Mouse (Mus musculus): ENCODE data around the gene Qsox1. TPM values are rescaled to one million over a fixed set of nuclear protein-coding genes. Genes with fewer than 3 reads are reported as not detected.

Qsox1 gene
- total and polyA plus RNA-seq, 2 experiments from 2014 or later = 22.4 to 35.7 TPM

DNA sequence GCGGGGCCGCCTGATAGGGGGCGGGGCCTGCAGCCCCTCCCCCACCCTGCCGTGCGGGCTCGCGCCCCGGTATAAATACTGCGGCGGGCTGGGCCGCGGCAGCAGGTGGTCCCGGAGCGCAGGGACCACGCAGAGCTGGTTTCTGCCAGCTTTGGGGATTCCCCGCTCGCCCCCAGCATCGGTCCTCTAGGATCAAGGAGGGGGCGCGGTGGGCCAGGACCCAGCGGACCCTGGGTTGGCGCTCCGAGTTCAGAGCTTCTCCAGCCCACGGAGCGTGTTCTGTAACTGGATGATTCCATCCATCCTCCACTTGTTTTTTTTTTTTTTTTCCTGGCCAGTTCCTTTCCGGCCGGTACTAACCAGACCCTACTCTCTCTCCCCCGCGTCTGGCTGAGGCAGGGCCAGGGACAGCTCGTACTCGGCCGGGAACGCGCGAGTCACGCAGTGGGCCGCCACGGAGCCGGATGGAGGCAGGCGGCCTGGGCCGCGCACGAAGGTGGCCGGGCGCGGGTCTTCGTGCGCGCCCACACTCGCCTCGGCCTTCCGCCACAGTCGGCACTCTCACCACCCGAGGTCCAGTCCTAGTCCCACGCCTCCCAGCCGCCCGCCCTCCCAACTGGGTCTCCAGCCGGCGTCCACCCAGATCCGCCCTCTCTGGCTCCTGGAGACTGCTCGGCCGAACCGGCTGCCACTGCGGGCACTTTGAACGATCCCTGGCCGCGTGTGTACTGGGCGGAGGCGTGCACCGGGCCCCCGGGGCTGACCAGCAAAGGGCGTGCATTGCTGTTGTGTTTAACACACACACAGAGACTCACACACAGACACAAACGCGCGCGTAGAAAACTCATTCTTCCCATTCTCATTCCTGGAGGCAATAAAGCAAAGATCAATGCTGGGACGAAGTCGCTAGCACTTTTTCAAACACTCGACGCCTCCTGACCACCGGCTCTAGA lies 70.0 kb downstream of the Qsox1 start:
- WGBS = 2% methylated on average over 81 of the region's 81 CpGs
- no peaks in the 10 kb centered on the region for H3K9me3 ChIP-seq (ENCODE audit: low read length)
- H3K36me3 ChIP-seq (ENCODE audit: insufficient read depth) = no peaks in the 10 kb centered on the region
- no peak for TF ChIP-seq CTCF (IDR thresholded peaks at IDR 0.05; ENCODE audit: low read depth)
- no peak for DNase-seq
- peak; percentile 37 for ATAC-seq
- peak overlapping the region; percentile 44 for H3K4me3 ChIP-seq (ENCODE audit: low read depth, low read length)
- H3K4me2 ChIP-seq (ENCODE audit: low read depth) = peak overlapping the region; percentile 93
- peaks cover 57% of the 10 kb centered on the region for H3K27me3 ChIP-seq (ENCODE audit: insufficient read depth, low read length)
- H3K27ac ChIP-seq (ENCODE audit: low read depth, low read length) = no peak overlapping the region
- peak overlapping the region; percentile 31; the same call in 1 of the 2 replicates for H3K9ac ChIP-seq
- 0 out of 2 replicates have a peak, but pooled peaks cover 4% of the 10 kb centered on the region for H3K4me1 ChIP-seq (ENCODE audit: insufficient read depth)

DNA sequence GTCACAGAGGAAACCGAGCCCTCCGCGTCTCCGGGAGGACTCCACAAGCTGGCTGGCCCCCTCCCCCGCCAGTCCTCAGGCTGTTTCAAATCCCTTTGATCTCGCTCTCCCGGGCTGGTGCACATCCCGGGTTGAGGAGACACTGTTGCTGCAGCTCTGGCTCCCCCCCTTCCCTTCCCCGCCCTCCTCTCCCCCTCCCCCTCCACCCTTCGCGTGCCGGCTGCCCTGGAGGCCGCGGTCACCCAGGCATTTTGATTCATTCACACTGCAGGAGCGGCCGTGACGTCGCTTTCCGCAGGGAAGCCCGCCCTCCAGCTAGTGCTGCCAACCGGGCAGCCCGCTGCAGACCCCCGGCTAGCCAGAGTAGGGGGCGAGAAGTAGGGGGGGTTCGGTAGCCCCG lies 70.7 kb downstream of the Qsox1 start:
- no peaks in the 10 kb centered on the region for H3K36me3 ChIP-seq (ENCODE audit: insufficient read depth)
- TF ChIP-seq CTCF (IDR thresholded peaks at IDR 0.05; ENCODE audit: low read depth) = no peak
- H3K27me3 ChIP-seq (ENCODE audit: insufficient read depth, low read length) = peaks cover 58% of the 10 kb centered on the region
- no peak for DNase-seq
- 0 out of 2 replicates have a peak, but pooled peaks cover 4% of the 10 kb centered on the region for H3K4me1 ChIP-seq (ENCODE audit: insufficient read depth)
- peak; percentile 42 for ATAC-seq
- H3K9ac ChIP-seq = peak overlapping the region; percentile 31; the same call in 1 of the 2 replicates
- peak overlapping the region; percentile 93 for H3K4me2 ChIP-seq (ENCODE audit: low read depth)
- H3K27ac ChIP-seq (ENCODE audit: low read depth, low read length) = no peak overlapping the region
- no peaks in the 10 kb centered on the region for H3K9me3 ChIP-seq (ENCODE audit: low read length)
- H3K4me3 ChIP-seq (ENCODE audit: low read depth, low read length) = peak overlapping the region; percentile 44
- WGBS = 1% methylated on average over 26 of the region's 26 CpGs

DNA sequence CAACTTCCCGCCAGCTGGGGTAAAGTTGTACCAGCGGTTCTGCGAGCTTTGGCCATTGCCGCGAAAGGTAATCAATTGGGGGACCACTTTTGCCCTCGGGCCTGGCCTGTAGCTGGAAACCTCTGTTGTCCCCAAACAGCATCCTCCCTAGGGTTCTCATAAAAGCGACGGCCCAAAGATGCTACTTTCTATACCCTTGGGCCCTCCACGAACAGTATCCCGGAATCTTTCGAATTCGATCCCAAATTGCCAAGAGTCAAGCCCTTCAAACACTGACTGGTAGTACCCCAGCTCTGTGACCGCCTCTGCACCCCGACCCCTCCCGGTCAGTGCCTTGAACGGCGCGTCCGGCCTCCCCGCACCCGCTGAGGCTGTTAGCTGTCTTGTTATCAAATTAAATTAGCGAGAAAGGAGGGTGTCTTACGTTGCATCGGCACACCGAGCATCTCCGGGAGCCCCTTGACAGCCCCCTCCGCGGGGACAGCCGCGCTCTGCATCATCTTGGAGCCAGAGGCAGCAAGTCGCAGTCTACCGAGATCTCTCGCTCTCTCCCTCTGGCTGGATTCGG lies 71.2 kb downstream of the Qsox1 start:
- no peaks in the 10 kb centered on the region for H3K9me3 ChIP-seq (ENCODE audit: low read length)
- no peaks in the 10 kb centered on the region for H3K36me3 ChIP-seq (ENCODE audit: insufficient read depth)
- H3K4me2 ChIP-seq (ENCODE audit: low read depth) = peak overlapping the region; percentile 93
- H3K27me3 ChIP-seq (ENCODE audit: insufficient read depth, low read length) = peaks cover 52% of the 10 kb centered on the region
- ATAC-seq (peak; percentile 12; the same call in 1 of the 2 replicates), DNase-seq (peak; percentile 51)
- H3K9ac ChIP-seq = peak overlapping the region; percentile 22; the same call in 1 of the 2 replicates
- H3K4me3 ChIP-seq (ENCODE audit: low read depth, low read length) = peak overlapping the region; percentile 44
- no peak for TF ChIP-seq CTCF (IDR thresholded peaks at IDR 0.05; ENCODE audit: low read depth)
- WGBS = 1% methylated on average over 34 of the region's 34 CpGs
- H3K27ac ChIP-seq (ENCODE audit: low read depth, low read length) = no peak overlapping the region
- 0 out of 2 replicates have a peak, but pooled peaks cover 4% of the 10 kb centered on the region for H3K4me1 ChIP-seq (ENCODE audit: insufficient read depth)

DNA sequence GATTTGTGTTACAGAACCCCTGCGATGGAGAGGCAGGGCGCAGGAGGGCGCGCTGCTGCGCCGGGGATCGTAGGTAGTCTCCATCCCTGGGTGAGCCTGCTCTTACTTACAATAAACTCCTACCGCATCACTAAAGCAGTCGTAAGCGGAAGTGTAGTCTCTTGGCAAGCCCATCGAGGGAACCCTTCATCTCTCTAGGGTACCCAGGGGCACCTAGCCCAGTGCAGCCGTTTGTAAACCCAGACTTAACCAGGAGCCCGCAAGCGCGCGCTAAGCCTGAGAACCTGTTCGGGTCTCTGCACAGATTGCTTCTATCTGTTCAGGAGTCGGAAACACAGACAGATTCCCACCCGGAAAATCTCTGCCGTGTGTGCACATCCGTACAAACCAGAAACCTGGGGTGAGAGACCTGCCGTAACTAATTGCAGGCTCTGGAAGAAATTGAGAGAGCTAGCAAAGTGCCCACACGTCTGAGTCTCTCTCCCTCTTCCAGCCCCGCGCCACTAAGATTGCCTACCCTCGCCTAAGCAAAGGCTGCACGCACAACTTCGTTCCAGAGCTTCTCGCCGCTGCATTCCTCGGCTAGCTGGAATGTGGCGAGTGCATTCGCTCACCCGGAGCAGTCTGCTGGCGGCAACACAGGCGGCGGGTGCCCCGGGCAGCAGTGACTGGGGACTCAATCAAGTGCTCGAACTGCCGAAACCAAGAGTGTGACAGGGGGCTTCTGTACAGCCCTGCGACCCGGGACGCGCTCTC lies 71.9 kb downstream of the Qsox1 start:
- peak overlapping the region; percentile 93 for H3K4me2 ChIP-seq (ENCODE audit: low read depth)
- ATAC-seq = peak; percentile 8; the same call in 1 of the 2 replicates
- WGBS = 2% methylated on average over 44 of the region's 44 CpGs

DNA sequence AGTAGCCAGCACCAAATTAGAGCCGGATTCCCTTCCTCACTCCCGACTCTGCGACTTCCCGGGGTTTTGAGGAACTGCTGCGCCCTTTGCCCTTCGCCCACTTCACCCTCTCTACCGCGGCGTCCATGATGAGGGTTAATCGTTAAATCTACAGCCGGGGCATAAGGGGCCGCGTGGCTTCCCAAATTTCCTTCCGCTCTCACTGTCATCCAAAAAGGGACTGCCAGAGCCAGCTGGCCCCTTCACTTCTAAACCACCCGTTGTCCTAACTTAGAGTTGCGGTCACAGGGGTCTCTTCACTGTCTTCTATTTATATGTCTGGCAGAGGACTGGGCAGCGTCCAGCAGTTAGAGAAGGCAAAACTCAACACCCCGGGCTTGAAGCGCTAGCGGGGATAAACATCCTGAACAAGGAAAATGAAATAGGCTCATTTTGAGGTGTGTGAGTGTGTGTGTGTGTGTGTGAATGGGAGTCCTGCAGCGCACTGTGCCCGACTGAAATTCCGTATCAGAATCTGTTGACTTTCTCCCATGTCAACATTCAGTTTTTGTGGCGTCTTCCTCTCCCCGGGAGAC lies 74.8 kb downstream of the Qsox1 start:
- H3K4me3 ChIP-seq (ENCODE audit: low read depth, low read length) = no peak overlapping the region
- no peak overlapping the region for H3K27ac ChIP-seq (ENCODE audit: low read depth, low read length)
- H3K27me3 ChIP-seq (ENCODE audit: insufficient read depth, low read length) = peaks cover 68% of the 10 kb centered on the region
- no peak for ATAC-seq
- TF ChIP-seq CTCF (IDR thresholded peaks at IDR 0.05; ENCODE audit: low read depth) = no peak
- no peak overlapping the region for H3K4me2 ChIP-seq (ENCODE audit: low read depth)
- WGBS = under 1% methylated on average over 25 of the region's 25 CpGs
- H3K9ac ChIP-seq = no peak overlapping the region
- no peaks in the 10 kb centered on the region for H3K9me3 ChIP-seq (ENCODE audit: low read length)
- H3K4me1 ChIP-seq (ENCODE audit: insufficient read depth) = 0 out of 2 replicates have a peak, but pooled peaks cover 2% of the 10 kb centered on the region
- DNase-seq = no peak
- H3K36me3 ChIP-seq (ENCODE audit: insufficient read depth) = no peaks in the 10 kb centered on the region

More for the DNA sequence above, 71.9 kb downstream of the Qsox1 start:
- H3K36me3 ChIP-seq (ENCODE audit: insufficient read depth) = no peaks in the 10 kb centered on the region
- no peak for TF ChIP-seq CTCF (IDR thresholded peaks at IDR 0.05; ENCODE audit: low read depth)
- H3K27me3 ChIP-seq (ENCODE audit: insufficient read depth, low read length) = peaks cover 52% of the 10 kb centered on the region
- peak; percentile 56 for DNase-seq
- H3K4me3 ChIP-seq (ENCODE audit: low read depth, low read length) = peak overlapping the region; percentile 44; the same call in 1 of the 2 replicates
- H3K9ac ChIP-seq = no peak overlapping the region
- H3K4me1 ChIP-seq (ENCODE audit: insufficient read depth) = 0 out of 2 replicates have a peak, but pooled peaks cover 4% of the 10 kb centered on the region
- H3K9me3 ChIP-seq (ENCODE audit: low read length) = no peaks in the 10 kb centered on the region
- H3K27ac ChIP-seq (ENCODE audit: low read depth, low read length) = no peak overlapping the region
